Mouse (Mus musculus): ENCODE data around the gene Csn1s1. TPM values are rescaled to one million over a fixed set of nuclear protein-coding genes. Genes with fewer than 3 reads are reported as not detected.

The Csn1s1 gene
- not detected in 2 replicates for polyA plus RNA-seq (2012; rRNA removed)

GRCm38 (mm10) chr5:87665908-87666307 is at the start of gene Csn1s1:
Csn1s1 (plus strand) TSS chr5:87666208.

GRCm38 (mm10) chr5:87699530-87699929 is 33.5 kb downstream of the Csn1s1 start, which contains the start of gene Csn2:
Csn2 (minus strand) TSS chr5:87699630.

Other genes starting within 250 kb of the Csn1s1 start
- gene Ugt2b38, start 242.0 kb upstream of the Csn1s1 start, polyA plus RNA-seq (2012; rRNA removed) = not detected in 2 replicates
- not detected in 2 replicates for gene Ugt2a2, start 183.9 kb upstream of the Csn1s1 start, polyA plus RNA-seq (2012; rRNA removed)
- gene Gm43638, start 179.4 kb upstream of the Csn1s1 start, polyA plus RNA-seq (2012; rRNA removed) = not detected in 2 replicates
- gene Ugt2a1, start 175.3 kb upstream of the Csn1s1 start, polyA plus RNA-seq (2012; rRNA removed) = not detected in 2 replicates
- not detected in 2 replicates for gene Sult1b1, start 128.0 kb upstream of the Csn1s1 start, polyA plus RNA-seq (2012; rRNA removed)
- 0.07 TPM in 1 of 2 replicates, not detected in the other for gene Sult1d1, start 97.2 kb upstream of the Csn1s1 start, polyA plus RNA-seq (2012; rRNA removed)
- not detected in 2 replicates for gene Sult1e1, start 74.6 kb upstream of the Csn1s1 start, polyA plus RNA-seq (2012; rRNA removed)
- gene Csn2, start 33.4 kb downstream of the Csn1s1 start, polyA plus RNA-seq (2012; rRNA removed) = not detected in 2 replicates
- gene Csn1s2a, start 108.4 kb downstream of the Csn1s1 start, polyA plus RNA-seq (2012; rRNA removed) = not detected in 2 replicates
- not detected in 2 replicates for gene Csn1s2b, start 141.9 kb downstream of the Csn1s1 start, polyA plus RNA-seq (2012; rRNA removed)
- not detected in 2 replicates for gene Prr27, start 159.5 kb downstream of the Csn1s1 start, polyA plus RNA-seq (2012; rRNA removed)
- gene Odam, start 218.8 kb downstream of the Csn1s1 start, polyA plus RNA-seq (2012; rRNA removed) = not detected in 2 replicates

Measured in ovary, adult 2 months (tissue).